Mouse (Mus musculus) telencephalon, adult 2 months (tissue): Measurements from ENCODE around the gene Pex7.

ENCODE experiments used
- DNase-seq: peaks from one replicate; pipeline ENCODE4 v3.0.0-alpha.2; 2011; ENCODE audit warnings: low read depth, low spot score

Pex7 gene

DNA sequence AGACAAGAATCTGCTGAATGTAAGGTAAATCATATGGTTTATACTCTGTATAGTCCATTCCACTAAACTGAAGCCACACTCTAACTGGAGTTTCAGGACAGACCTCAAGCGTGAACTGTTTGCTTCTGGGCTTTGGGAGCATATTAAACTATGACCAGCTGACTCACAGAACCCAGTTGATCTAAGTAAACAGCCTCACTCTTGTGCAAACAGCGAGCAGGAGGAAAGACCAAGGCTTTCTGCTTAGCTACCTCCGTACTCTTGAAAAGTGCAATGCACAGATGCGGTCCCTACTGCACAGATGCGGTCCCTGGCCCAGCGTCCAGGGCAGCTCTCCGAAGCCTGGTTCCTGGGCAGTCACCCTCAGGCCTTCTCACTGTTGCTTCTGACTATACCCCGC lies 30.2 kb downstream of the Pex7 start:
- DNase-seq, result no peak

- no peak for DNase-seq
Observed at GRCm38 (mm10) chr10:19876669-19877068, 30.8 kb downstream of the Pex7 start.

- DNase-seq, result no peak
Observed at GRCm38 (mm10) chr10:19875346-19875745, 32.1 kb downstream of the Pex7 start.

- peak; percentile 19 for DNase-seq
Observed at GRCm38 (mm10) chr10:19855597-19856306, 51.7 kb downstream of the Pex7 start.

DNA sequence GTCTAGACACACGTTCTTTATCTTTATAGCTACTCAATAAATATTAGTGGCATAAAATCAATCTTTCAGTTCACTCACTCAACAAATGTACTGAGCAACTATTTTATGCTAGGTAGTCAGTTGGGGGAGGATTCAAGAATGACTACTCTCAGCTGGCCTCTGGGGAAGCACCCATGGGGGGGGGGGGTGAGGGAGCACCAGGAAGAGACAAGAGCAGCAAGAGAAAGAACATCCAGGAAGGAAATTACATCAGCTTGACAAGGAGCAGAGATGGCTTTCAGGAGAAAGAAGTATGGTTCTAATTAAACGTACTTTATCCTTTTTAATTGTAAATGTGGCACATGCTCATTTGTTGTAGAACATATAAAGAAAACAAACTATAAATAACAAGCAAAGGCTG lies 53.9 kb downstream of the Pex7 start:
- no peak for DNase-seq

GRCm38 (mm10) chr10:19852776-19853175 lies 54.7 kb downstream of the Pex7 start:
- no peak for DNase-seq

DNA sequence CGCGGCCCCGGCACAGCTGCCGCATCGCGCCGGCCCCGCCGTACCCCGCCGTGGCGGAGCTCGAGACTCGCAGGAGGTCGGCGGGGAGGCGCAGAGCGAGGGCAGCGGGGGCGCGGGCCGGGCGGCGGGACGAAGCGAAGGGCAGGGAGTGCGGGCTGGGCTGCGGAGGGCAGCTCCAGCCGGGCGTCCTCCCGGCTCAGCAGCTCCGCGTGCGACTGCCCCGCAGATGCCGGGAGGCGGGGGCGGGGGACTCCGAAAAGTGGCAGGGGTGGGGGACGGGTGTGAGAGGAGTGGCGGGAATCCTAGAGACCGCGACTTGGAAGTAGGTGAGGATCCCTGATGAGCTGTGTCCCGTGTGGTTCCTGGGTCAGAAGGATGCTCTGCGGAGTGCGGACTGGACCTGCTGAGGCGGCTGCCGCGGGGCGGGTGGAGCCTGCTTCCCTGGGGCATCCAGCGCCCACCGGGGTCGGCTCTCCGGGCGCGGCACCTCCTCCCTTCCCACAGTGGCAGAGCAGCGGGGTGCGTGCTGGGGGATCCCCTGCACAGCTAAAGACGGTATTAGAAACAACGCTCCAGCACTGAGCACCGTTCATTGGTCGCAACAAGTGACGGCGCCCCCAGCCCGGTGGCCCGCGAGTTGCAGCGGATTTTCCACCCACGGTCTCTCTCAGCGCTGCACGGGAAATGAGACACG lies 56.3 kb downstream of the Pex7 start, which contains the start of gene Slc35d3:
Gene Slc35d3 (minus strand): TSS at position 462 of the 694 bp plus-strand sequence.
- no peak for DNase-seq

- DNase-seq, result no peak
Observed at GRCm38 (mm10) chr10:19850544-19850997, 56.9 kb downstream of the Pex7 start.

GRCm38 (mm10) chr10:19849771-19850365 lies 57.6 kb downstream of the Pex7 start:
- DNase-seq, result no peak

- DNase-seq, result no peak
Observed at GRCm38 (mm10) chr10:19848928-19849770, 58.3 kb downstream of the Pex7 start.

DNA sequence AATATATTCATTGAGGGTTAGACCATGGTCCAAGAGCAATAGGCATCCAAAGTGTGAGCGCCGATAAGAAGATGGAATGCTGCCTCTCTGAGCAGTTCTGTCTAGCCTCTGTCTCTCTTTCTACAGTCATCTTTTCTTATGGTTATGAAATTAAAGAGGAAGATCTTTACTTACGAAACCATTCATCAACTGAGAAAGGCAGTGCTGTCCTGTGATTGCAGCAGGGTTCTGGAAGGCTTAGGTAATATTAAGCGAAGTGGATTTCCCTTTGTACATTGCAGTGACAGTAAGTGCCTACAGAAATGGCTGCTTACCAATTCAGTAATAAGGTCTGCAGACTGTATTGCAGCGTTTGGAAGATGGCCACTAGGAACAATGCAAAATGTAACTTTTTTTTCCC lies 67.7 kb downstream of the Pex7 start:
- no peak for DNase-seq

- DNase-seq, result no peak
Observed at GRCm38 (mm10) chr10:19835887-19836710, 71.4 kb downstream of the Pex7 start.

DNA sequence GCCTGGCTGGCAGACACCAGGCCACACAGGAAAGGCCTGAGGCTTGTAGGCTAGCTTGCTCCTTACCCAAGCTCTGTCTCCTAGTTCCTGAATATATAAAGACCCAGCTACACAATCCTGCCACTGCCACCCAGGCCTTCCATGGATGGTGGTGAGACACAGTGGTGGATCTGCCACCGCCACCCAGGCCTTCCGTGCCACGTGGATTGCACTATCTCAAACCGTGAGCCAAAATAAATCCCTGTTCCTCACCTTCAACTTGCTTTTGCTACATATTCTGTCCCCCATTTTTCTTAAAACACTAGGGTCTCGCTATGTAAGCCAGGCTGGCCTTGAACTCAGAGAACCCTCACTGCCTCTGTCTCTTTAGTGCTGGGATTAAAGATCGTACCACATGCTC lies 73.3 kb downstream of the Pex7 start:
- no peak for DNase-seq

GRCm38 (mm10) chr10:19831072-19831849 lies 76.2 kb downstream of the Pex7 start:
- DNase-seq, result no peak

DNA sequence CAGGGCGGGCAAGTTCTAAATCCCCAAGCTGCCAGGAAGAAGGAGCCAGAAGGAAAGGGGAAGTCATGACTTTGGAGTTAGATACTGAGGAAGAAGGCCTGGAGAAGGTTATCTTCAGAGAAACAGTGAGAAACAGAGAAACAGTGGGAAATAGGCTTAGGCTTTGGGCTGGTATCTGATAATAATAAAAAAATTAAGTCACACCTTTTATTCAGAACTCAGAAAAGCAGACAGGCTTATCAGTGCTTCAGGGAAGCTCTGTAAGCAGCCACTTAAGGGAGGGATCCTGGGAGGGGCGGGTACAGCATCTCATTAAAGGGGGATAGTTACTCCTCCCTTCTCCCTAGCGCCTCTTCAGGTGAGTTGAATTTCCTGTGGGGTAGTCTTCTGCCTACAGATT lies 86.5 kb downstream of the Pex7 start:
- DNase-seq, result no peak

GRCm38 (mm10) chr10:19818723-19819355 lies 88.7 kb downstream of the Pex7 start:
- no peak for DNase-seq

- DNase-seq, result no peak
Observed at GRCm38 (mm10) chr10:19815371-19815770, 92.1 kb downstream of the Pex7 start.

DNA sequence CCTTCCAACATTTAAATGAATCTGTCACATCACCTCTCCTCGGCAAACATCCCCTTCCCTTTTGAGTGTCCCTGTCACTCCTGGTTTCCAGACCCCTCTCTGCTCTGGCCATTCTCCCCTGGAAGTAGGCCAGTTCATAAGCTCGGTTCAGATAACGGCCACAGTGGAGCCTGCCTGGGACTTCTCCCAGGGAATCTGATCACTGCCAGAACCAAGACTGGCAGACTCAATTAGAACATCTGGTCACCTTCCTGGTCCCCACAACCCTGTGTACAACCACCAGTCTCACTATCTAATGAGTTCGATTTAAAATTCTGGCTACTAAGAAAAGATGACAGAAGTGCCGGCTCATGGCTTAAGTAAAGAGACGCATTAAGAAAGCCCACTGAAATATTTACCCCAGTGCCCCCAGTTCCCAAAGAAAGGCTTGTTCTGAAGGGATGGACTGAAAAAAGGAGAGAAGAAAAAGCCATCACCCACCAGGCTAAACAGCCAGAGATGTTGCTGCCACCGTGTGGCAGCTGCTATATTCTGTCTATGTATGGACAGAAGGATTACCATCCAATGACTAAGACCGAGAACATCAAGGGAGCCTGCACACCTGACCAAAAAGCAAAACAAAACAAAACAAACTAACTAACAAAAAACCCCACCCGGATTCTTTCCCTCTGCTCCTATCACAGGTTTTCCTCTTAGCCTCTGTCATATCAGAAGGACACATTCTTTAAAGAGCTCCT lies 95.9 kb downstream of the Pex7 start:
- no peak for DNase-seq

GRCm38 (mm10) chr10:19804763-19805162 lies 102.7 kb downstream of the Pex7 start:
- DNase-seq, result no peak
